Mouse (Mus musculus) CD4-positive naive resting alpha-beta T cell, adult 57 days (primary cell): ENCODE measurements around the gene Olfr67. TPM values are rescaled to one million over a fixed set of nuclear protein-coding genes. Genes with fewer than 3 reads are reported as not detected.

Experiments used
- total RNA-seq: library from RNA; stranded (reverse); gene quantifications from one replicate; pipeline ENCODE4 v1.2.4, GENCODE M21; 2023

The Olfr67 gene
- not detected for total RNA-seq

GRCm38 (mm10) chr7:103791721-103792120, at the start of gene Olfr67:
Olfr67 (minus strand) TSS chr7:103791821.

GRCm38 (mm10) chr7:103840268-103840667, 48.6 kb upstream of the Olfr67 start, which contains the start of gene Hbb-bh2:
Hbb-bh2 (minus strand) TSS chr7:103840520.

GRCm38 (mm10) chr7:103827808-103828207, 36.2 kb upstream of the Olfr67 start, which contains the start of gene Hbb-bs:
Hbb-bs (minus strand) TSS chr7:103828096.

GRCm38 (mm10) chr7:103813766-103814165, 22.1 kb upstream of the Olfr67 start, which contains the start of gene Hbb-bt:
Hbb-bt (minus strand) TSS chr7:103813996.

GRCm38 (mm10) chr7:103779598-103779997, 12.0 kb downstream of the Olfr67 start, which contains the start of gene Olfr68:
Olfr68 (minus strand) TSS chr7:103779698.

GRCm38 (mm10) chr7:103771494-103771893, 20.1 kb downstream of the Olfr67 start, which contains the start of gene Olfr69:
Olfr69 (minus strand) TSS chr7:103771594.

GRCm38 (mm10) chr7:103757233-103757632, 34.4 kb downstream of the Olfr67 start, which contains the start of gene Olfr630:
Olfr630 (minus strand) TSS chr7:103757333.

GRCm38 (mm10) chr7:103744843-103745242, 46.8 kb downstream of the Olfr67 start, which contains the start of gene Olfr629:
Olfr629 (minus strand) TSS chr7:103744943.

Other genes starting within 250 kb of the Olfr67 start
- gene Olfr612, start 249.1 kb downstream of the Olfr67 start, total RNA-seq: not detected
- gene Olfr613, start 243.7 kb downstream of the Olfr67 start, total RNA-seq: not detected
- gene Olfr615, start 235.7 kb downstream of the Olfr67 start, total RNA-seq: not detected
- not detected for gene Olfr616, start 222.7 kb downstream of the Olfr67 start, total RNA-seq
- gene Olfr617, start 218.8 kb downstream of the Olfr67 start, total RNA-seq: not detected
- not detected for gene Olfr618, start 201.7 kb downstream of the Olfr67 start, total RNA-seq
- gene Olfr619, start 191.2 kb downstream of the Olfr67 start, total RNA-seq: not detected
- not detected for gene Olfr620, start 179.3 kb downstream of the Olfr67 start, total RNA-seq
- not detected for gene Olfr622, start 149.1 kb downstream of the Olfr67 start, total RNA-seq
- not detected for gene Olfr623, start 128.1 kb downstream of the Olfr67 start, total RNA-seq
- not detected for gene Olfr624, start 120.6 kb downstream of the Olfr67 start, total RNA-seq
- gene Olfr625-ps1, start 109.1 kb downstream of the Olfr67 start, total RNA-seq: not detected
- gene Olfr243, start 77.2 kb downstream of the Olfr67 start, total RNA-seq: not detected
- gene Olfr628, start 61.4 kb downstream of the Olfr67 start, total RNA-seq: not detected
- gene Olfr629, start 46.9 kb downstream of the Olfr67 start, total RNA-seq: not detected
- gene Olfr630, start 34.5 kb downstream of the Olfr67 start, total RNA-seq: not detected
- not detected for gene Olfr69, start 20.2 kb downstream of the Olfr67 start, total RNA-seq
- gene Olfr68, start 12.1 kb downstream of the Olfr67 start, total RNA-seq: not detected
- gene Hbb-bt, start 22.2 kb upstream of the Olfr67 start, total RNA-seq: 115 TPM
- 842 TPM for gene Hbb-bs, start 36.3 kb upstream of the Olfr67 start, total RNA-seq
- not detected for gene Hbb-bh2, start 48.7 kb upstream of the Olfr67 start, total RNA-seq
- not detected for gene Hbb-bh1, start 51.3 kb upstream of the Olfr67 start, total RNA-seq
- not detected for gene Hbb-y, start 61.4 kb upstream of the Olfr67 start, total RNA-seq
- gene Olfr66, start 94.4 kb upstream of the Olfr67 start, total RNA-seq: not detected
- not detected for gene Olfr64, start 102.7 kb upstream of the Olfr67 start, total RNA-seq
- gene Olfr65, start 111.7 kb upstream of the Olfr67 start, total RNA-seq: not detected
- gene Olfr631, start 137.0 kb upstream of the Olfr67 start, total RNA-seq: not detected
- not detected for gene Olfr632, start 142.5 kb upstream of the Olfr67 start, total RNA-seq
- not detected for gene Olfr633, start 152.6 kb upstream of the Olfr67 start, total RNA-seq
- gene Olfr635, start 179.3 kb upstream of the Olfr67 start, total RNA-seq: not detected
- not detected for gene Olfr638, start 206.9 kb upstream of the Olfr67 start, total RNA-seq
- 0.21 TPM for gene Olfr639, start 225.5 kb upstream of the Olfr67 start, total RNA-seq
- gene Olfr640, start 233.8 kb upstream of the Olfr67 start, total RNA-seq: not detected
- not detected for gene Olfr641, start 243.6 kb upstream of the Olfr67 start, total RNA-seq